Mouse (Mus musculus) G1E (cell line): Measurements from ENCODE around the gene Rnf220.

Experiments used
- CTCF ChIP-seq: IDR thresholded peaks from 2 replicates; pipeline ENCODE4 v1.5.1; 2012; ENCODE audit warnings: low read depth, low read length, inconsistent platforms, mixed read lengths
- GATA1 ChIP-seq: IDR thresholded peaks from 2 replicates; pipeline ENCODE4 v1.6.1; 2012; ENCODE audit warnings: borderline replicate concordance, low read length, inconsistent platforms, mixed read lengths

DNA sequence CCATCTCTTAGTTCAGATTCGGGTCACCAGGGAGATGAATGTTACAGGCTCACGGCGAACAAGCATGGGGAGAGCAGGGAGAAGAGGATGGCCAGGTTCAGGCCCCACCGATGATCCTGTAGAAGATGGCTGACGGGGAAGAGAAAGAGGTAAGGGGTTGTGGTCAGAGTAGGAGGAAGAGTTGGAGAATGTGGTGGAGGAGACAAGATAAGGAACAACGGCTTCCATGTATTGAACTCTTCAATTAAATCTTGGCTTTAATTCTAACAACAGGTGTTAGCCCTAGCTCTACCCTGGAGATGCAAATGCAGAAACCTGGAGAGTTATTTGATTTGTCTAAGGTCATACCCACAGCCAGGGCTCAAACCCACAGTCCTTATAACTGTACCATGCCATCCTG lies 49.8 kb upstream of the Rnf220 start:
- TF ChIP-seq CTCF, result no peak
- no peak for TF ChIP-seq GATA1
